Mouse (Mus musculus): Measurements from ENCODE around the gene BC052040. TPM values are rescaled to one million over a fixed set of nuclear protein-coding genes. Genes with fewer than 3 reads are reported as not detected.
A peak's percentile ranks its signal among the peaks of the same experiment; 100 is the strongest.

Gene BC052040
- total RNA-seq (2021), result 1 to 10 TPM; 6.9 to 7.8 TPM

- DNase-seq (ENCODE audit: low spot score in 2 of 2), result peak; percentile 90 to 91
- intact Hi-C loops (cut with DNase I), result no loop called here
Observed at GRCm38 (mm10) chr2:115581241-115581988, at the start of gene BC052040. TSS of gene BC052040 (plus strand) at chr2:115581716.

- no peak for DNase-seq (ENCODE audit: low spot score in 2 of 2)
- intact Hi-C loops (cut with DNase I), result no loop called here
Observed at GRCm38 (mm10) chr2:115538009-115538690, 43.4 kb upstream of the BC052040 start.

- intact Hi-C loops (cut with DNase I), result no loop called here
- DNase-seq (ENCODE audit: low spot score in 2 of 2), result no peak
Observed at GRCm38 (mm10) chr2:115538691-115539283, 42.7 kb upstream of the BC052040 start.

GRCm38 (mm10) chr2:115539731-115540130, 41.8 kb upstream of the BC052040 start:
- no peak for DNase-seq (ENCODE audit: low spot score in 2 of 2)
- intact Hi-C loops (cut with DNase I), result no loop called here

GRCm38 (mm10) chr2:115542401-115543123, 39.0 kb upstream of the BC052040 start:
- intact Hi-C loops (cut with DNase I), result no loop called here
- no peak for DNase-seq (ENCODE audit: low spot score in 2 of 2)

GRCm38 (mm10) chr2:115543212-115543611, 38.3 kb upstream of the BC052040 start:
- intact Hi-C loops (cut with DNase I), result no loop called here
- no peak for DNase-seq (ENCODE audit: low spot score in 2 of 2)

- intact Hi-C loops (cut with DNase I), result no loop called here
- DNase-seq (ENCODE audit: low spot score in 2 of 2), result no peak
Observed at GRCm38 (mm10) chr2:115551901-115552300, 29.6 kb upstream of the BC052040 start.

- intact Hi-C loops (cut with DNase I), result no loop called here
- no peak for DNase-seq (ENCODE audit: low spot score in 2 of 2)
Observed at GRCm38 (mm10) chr2:115562155-115562827, 19.2 kb upstream of the BC052040 start.

GRCm38 (mm10) chr2:115563436-115564093, 18.0 kb upstream of the BC052040 start:
- no peak for DNase-seq (ENCODE audit: low spot score in 2 of 2)
- intact Hi-C loops (cut with DNase I), result no loop called here

- intact Hi-C loops (cut with DNase I), result no loop called here
Observed at GRCm38 (mm10) chr2:115571996-115572395, 9.5 kb upstream of the BC052040 start.

GRCm38 (mm10) chr2:115574802-115575201, 6.7 kb upstream of the BC052040 start:
- DNase-seq (ENCODE audit: low spot score in 2 of 2), result no peak
- intact Hi-C loops (cut with DNase I), result no loop called here

More at GRCm38 (mm10) chr2:115571996-115572395, 9.5 kb upstream of the BC052040 start:
- no peak for DNase-seq (ENCODE audit: low spot score in 2 of 2)

- no peak for DNase-seq (ENCODE audit: low spot score in 2 of 2)
- intact Hi-C loops (cut with DNase I), result no loop called here
Observed at GRCm38 (mm10) chr2:115579171-115579900, 2.2 kb upstream of the BC052040 start.

- no peak for DNase-seq (ENCODE audit: low spot score in 2 of 2)
- intact Hi-C loops (cut with DNase I), result no loop called here
Observed at GRCm38 (mm10) chr2:115579976-115580375, 1.5 kb upstream of the BC052040 start.

GRCm38 (mm10) chr2:115581989-115582608, 583 bp downstream of the BC052040 start:
- intact Hi-C loops (cut with DNase I), result no loop called here
- no peak for DNase-seq (ENCODE audit: low spot score in 2 of 2)

GRCm38 (mm10) chr2:115583776-115584175, 2.3 kb downstream of the BC052040 start:
- DNase-seq (ENCODE audit: low spot score in 2 of 2), result no peak
- intact Hi-C loops (cut with DNase I), result no loop called here

- DNase-seq (ENCODE audit: low spot score in 2 of 2), result no peak
- intact Hi-C loops (cut with DNase I), result no loop called here
Observed at GRCm38 (mm10) chr2:115590602-115591001, 9.1 kb downstream of the BC052040 start.

- peak; percentile 48 to 50 for DNase-seq (ENCODE audit: low spot score in 2 of 2)
- intact Hi-C loops (cut with DNase I), result no loop called here
Observed at GRCm38 (mm10) chr2:115592651-115593119, 11.2 kb downstream of the BC052040 start.

- DNase-seq (ENCODE audit: low spot score in 2 of 2), result no peak
- intact Hi-C loops (cut with DNase I), result no loop called here
Observed at GRCm38 (mm10) chr2:115597017-115597416, 15.5 kb downstream of the BC052040 start.

Data from left cerebral cortex, postnatal 36 days (tissue).